Mouse (Mus musculus) left cerebral cortex, adult 18-20 months (tissue): ENCODE results near the gene Gm3685. TPM values are rescaled to one million over a fixed set of nuclear protein-coding genes. Genes with fewer than 3 reads are reported as not detected.
"Not testable (repeated sequence)": the region's sequence is repeated elsewhere in the genome, so short reads cannot be mapped to it uniquely, and the experiment has no call there.

ENCODE experiments used
- DNase-seq, 2 experiments: peaks; one replicate each; pipeline ENCODE4 v3.0.0; 2021 to 2022; ENCODE audit warnings: low spot score in 2 of 2, mixed read lengths in 1 of 2
- long read RNA-seq, 2 experiments: library from polyadenylated mRNA; stranded (forward); transcript quantifications; one replicate each; pipeline ENCODE4 v2.0.0; 2021
- total RNA-seq, 2 experiments: library from RNA; stranded (reverse); gene quantifications; 2 replicates each; pipeline ENCODE4 v1.2.3; 2021

The Gm3685 gene
- not detected for total RNA-seq
- long read RNA-seq, experiment 1: 0 reads
- long read RNA-seq, experiment 2: 0 reads

DNA sequence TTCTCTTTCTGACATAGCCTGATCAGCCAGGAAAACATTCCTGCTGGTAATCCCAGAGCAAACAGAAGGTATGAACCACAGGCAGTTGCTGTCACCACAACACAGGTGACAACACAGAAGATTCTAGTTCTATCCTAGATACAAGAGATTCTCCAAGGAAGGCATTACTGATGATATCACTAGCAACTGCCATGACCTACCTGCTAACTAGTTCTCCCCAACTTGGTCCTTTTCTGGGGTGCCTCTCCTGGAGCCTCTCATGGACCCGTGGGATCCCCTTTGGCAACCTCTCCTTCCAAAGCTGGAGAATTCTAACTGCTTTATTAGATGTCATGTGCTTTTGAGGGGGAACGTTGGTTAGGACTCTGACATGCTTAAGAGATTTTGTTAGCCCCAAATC lies at the start of gene Gm3685:
Gene Gm3685 (minus strand): TSS at position 101 of the 400 bp plus-strand sequence.
- not testable (repeated sequence) for DNase-seq

DNA sequence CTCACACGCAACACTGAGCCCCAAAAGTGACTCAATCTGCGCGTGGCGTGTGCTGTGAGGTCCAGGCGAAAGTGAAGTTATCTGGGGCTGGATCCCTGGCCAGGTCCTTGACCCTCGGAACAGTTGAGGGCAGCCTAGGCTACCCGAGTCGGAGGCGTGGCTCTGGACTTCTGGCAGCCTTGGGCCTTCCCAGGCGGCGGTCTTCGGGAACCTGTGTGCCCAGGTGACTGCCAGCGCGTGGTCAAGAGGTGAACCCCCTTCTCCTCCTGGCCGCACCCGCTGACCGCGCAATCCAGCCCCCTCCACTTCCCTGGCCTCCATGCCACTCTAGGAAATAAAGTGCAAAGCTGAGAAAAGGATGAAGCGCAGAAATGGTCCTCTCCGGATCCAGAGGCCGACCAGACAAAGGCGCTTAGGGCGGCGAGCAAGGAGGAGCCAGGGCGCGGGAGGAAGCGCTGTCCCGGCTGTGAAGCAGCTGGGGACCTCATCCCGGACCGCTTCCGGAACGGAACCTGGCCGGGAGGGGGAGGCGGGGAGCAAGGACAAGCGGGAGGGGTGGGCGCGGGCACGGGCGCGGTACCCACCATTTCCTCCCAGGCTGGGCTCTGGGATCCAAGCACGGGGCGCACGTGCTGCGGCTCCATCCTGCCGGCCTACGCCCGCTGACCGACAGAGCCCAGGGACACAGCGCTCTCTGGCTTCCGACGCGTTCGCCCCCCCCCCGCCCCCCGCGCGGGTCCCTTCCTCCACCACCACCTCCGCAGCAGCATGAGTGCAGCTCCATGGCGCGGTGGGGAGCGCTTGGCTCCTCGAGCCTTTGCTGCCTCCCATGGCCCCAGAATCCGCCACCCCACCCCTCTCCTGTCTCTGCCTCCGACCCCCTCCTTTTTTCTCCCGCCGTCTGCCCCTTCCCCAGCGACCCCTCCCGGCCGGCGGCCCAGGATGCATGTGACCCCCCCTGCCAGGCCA lies 17.7 kb downstream of the Gm3685 start, which contains the start of gene Gm10406:
Gene Gm10406 (minus strand): TSS at position 669 of the 969 bp plus-strand sequence.
- peak; percentile 4 to 18 for DNase-seq

DNA sequence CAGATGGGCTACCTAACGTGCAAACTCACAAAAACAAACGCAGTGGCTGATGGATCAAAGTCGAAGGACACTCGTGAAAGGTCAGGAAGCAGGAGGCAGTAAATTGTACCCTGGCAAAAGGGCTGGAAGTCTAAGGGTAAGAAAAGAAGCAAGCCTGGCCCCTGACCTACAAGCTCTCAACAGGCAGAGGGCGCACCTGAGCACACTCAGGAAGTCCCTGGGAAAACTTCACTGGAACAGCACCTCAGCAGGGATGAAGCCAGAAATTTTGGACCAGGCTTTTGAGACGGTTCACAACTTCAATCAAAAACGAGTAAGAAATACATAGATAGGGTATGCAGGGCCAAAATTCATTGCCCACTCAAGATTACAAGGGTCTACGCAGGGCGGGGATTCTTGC lies 18.5 kb downstream of the Gm3685 start:
- DNase-seq: peak; percentile 1 to 7

Other genes with a start within 250 kb of the Gm3685 start
- gene Gm3642, start 204.7 kb downstream of the Gm3685 start, total RNA-seq: under 1 TPM in 1 of 2 experiments, not detected in 1; 0.21 TPM
- gene Gm3667, start 155.0 kb downstream of the Gm3685 start, total RNA-seq: 1 to 10 TPM; 1.2 to 1.4 TPM
- not detected for gene Gm6356, start 71.2 kb downstream of the Gm3685 start, total RNA-seq
- under 1 TPM in 1 of 2 experiments, not detected in 1; 0.40 TPM for gene Gm10406, start 17.5 kb downstream of the Gm3685 start, total RNA-seq
- gene Gm3696, start 55.7 kb upstream of the Gm3685 start, total RNA-seq: 1 to 10 TPM; 1.9 to 2.5 TPM
- not detected for gene Gm6676, start 80.4 kb upstream of the Gm3685 start, total RNA-seq
- gene Gm3512, start 129.6 kb upstream of the Gm3685 start, total RNA-seq: 1 to 10 TPM; 1.2 to 1.4 TPM
- gene Gm16434, start 149.6 kb upstream of the Gm3685 start, total RNA-seq: not detected
- gene Gm3727, start 219.7 kb upstream of the Gm3685 start, total RNA-seq: not detected